Mouse (Mus musculus) cerebellum, adult 8-10 months (tissue): Measurements from ENCODE around the gene 1700012B09Rik.

Experiments used
- DNase-seq: peaks from one replicate; pipeline ENCODE4 v3.0.0; 2022

1700012B09Rik gene

GRCm38 (mm10) chr9:14728365-14728764 is 42.5 kb downstream of the 1700012B09Rik start:
- DNase-seq, result no peak

GRCm38 (mm10) chr9:14726629-14727028 is 44.2 kb downstream of the 1700012B09Rik start:
- no peak for DNase-seq

GRCm38 (mm10) chr9:14726005-14726404 is 44.8 kb downstream of the 1700012B09Rik start:
- DNase-seq, result no peak

GRCm38 (mm10) chr9:14724755-14725420 is 45.9 kb downstream of the 1700012B09Rik start:
- no peak for DNase-seq

- DNase-seq, result no peak
Observed at GRCm38 (mm10) chr9:14721610-14722009, 49.2 kb downstream of the 1700012B09Rik start.

GRCm38 (mm10) chr9:14720384-14720783 is 50.4 kb downstream of the 1700012B09Rik start:
- DNase-seq, result no peak

- no peak for DNase-seq
Observed at GRCm38 (mm10) chr9:14718332-14718691, 52.5 kb downstream of the 1700012B09Rik start.

GRCm38 (mm10) chr9:14717689-14718331 is 53.0 kb downstream of the 1700012B09Rik start:
- no peak for DNase-seq

GRCm38 (mm10) chr9:14715258-14715657 is 55.6 kb downstream of the 1700012B09Rik start:
- no peak for DNase-seq

- no peak for DNase-seq
Observed at GRCm38 (mm10) chr9:14710910-14711309, 59.9 kb downstream of the 1700012B09Rik start.
